Mouse (Mus musculus): Measurements from ENCODE around the gene Copg1. TPM values are rescaled to one million over a fixed set of nuclear protein-coding genes. Genes with fewer than 3 reads are reported as not detected.
A peak's percentile ranks its signal among the peaks of the same experiment; 100 is the strongest.

Copg1 gene
- polyA plus RNA-seq, 1 experiment from 2014 or later: 147 TPM

- Histone ChIP-seq H3K9me3 (replicated peaks; ENCODE audit: control insufficient read depth, low read length) (no peaks in the 10 kb centered on the region), H3K27me3 (ENCODE audit: control insufficient read depth, insufficient read depth, low read length) (no peaks in the 10 kb centered on the region), H3K4me3 (ENCODE audit: low read depth, low read length) (peak overlapping the region; percentile 74), H3K4me2 (ENCODE audit: low read depth, low read length) (peak overlapping the region; percentile 59), H3K27ac (replicated peaks; ENCODE audit: low read depth, low read length) (no peak overlapping the region; the same call in 1 of the 2 replicates), H3K9ac (replicated peaks; ENCODE audit: low read length) (peak overlapping the region; percentile 92), H3K4me1 (ENCODE audit: control insufficient read depth, insufficient read depth, low read length) (no peaks in the 10 kb centered on the region), H3K36me3 (replicated peaks; ENCODE audit: control insufficient read depth, insufficient read depth, low read depth, low read length) (peaks cover 7% of the 10 kb centered on the region)
- no peak for ATAC-seq (replicated peaks; ENCODE audit: insufficient number of reproducible peaks, low FRiP score, low TSS enrichment, low read depth)
- under 1% methylated on average over 8 of the region's 8 CpGs for WGBS
- peak; percentile 59 for DNase-seq (ENCODE audit: low spot score)
These were observed 37.8 kb upstream of the Copg1 start for GRCm38 (mm10) chr6:87849780-87850154.

GRCm38 (mm10) chr6:87850155-87850899 is 37.3 kb upstream of the Copg1 start:
- H3K4me3 ChIP-seq (ENCODE audit: low read depth, low read length): peak overlapping the region; percentile 74
- H3K27me3 ChIP-seq (ENCODE audit: control insufficient read depth, insufficient read depth, low read length): no peaks in the 10 kb centered on the region
- H3K4me2 ChIP-seq (ENCODE audit: low read depth, low read length): peak overlapping the region; percentile 59
- WGBS: under 1% methylated on average over 73 of the region's 73 CpGs
- peaks cover 3% of the 10 kb centered on the region for H3K36me3 ChIP-seq (replicated peaks; ENCODE audit: control insufficient read depth, insufficient read depth, low read depth, low read length)
- peak overlapping the region; percentile 92 for H3K9ac ChIP-seq (replicated peaks; ENCODE audit: low read length)
- H3K4me1 ChIP-seq (ENCODE audit: control insufficient read depth, insufficient read depth, low read length): no peaks in the 10 kb centered on the region
- no peaks in the 10 kb centered on the region for H3K9me3 ChIP-seq (replicated peaks; ENCODE audit: control insufficient read depth, low read length)
- peak overlapping the region; percentile 86 for H3K27ac ChIP-seq (replicated peaks; ENCODE audit: low read depth, low read length)
- DNase-seq (ENCODE audit: low spot score) (peak; percentile 36), ATAC-seq (replicated peaks; ENCODE audit: insufficient number of reproducible peaks, low FRiP score, low TSS enrichment, low read depth) (peak; percentile 68)

- ATAC-seq (replicated peaks; ENCODE audit: insufficient number of reproducible peaks, low FRiP score, low TSS enrichment, low read depth) (peak; percentile 96), DNase-seq (ENCODE audit: low spot score) (peak; percentile 98)
- H3K36me3 ChIP-seq (replicated peaks; ENCODE audit: control insufficient read depth, insufficient read depth, low read depth, low read length): no peaks in the 10 kb centered on the region
- H3K4me2 ChIP-seq (ENCODE audit: low read depth, low read length): peak within 1 kb of the TSS; percentile 76
- H3K27ac ChIP-seq (replicated peaks; ENCODE audit: low read depth, low read length): peak within 1 kb of the TSS; percentile 91
- H3K4me3 ChIP-seq (ENCODE audit: low read depth, low read length): peak within 1 kb of the TSS; percentile 74
- H3K9ac ChIP-seq (replicated peaks; ENCODE audit: low read length): peak within 1 kb of the TSS; percentile 92
- H3K9me3 ChIP-seq (replicated peaks; ENCODE audit: control insufficient read depth, low read length): no peaks in the 10 kb centered on the region
- no peaks in the 10 kb centered on the region for H3K4me1 ChIP-seq (ENCODE audit: control insufficient read depth, insufficient read depth, low read length)
- under 1% methylated on average over 55 of the region's 55 CpGs for WGBS
- no peaks in the 10 kb centered on the region for H3K27me3 ChIP-seq (ENCODE audit: control insufficient read depth, insufficient read depth, low read length)
These were observed 36.6 kb upstream of the Copg1 start, which contains the start of gene Cnbp for GRCm38 (mm10) chr6:87850900-87851614. Gene Cnbp (minus strand): TSS chr6:87851106.

GRCm38 (mm10) chr6:87851871-87852270 is 35.7 kb upstream of the Copg1 start:
- H3K4me1 ChIP-seq (ENCODE audit: control insufficient read depth, insufficient read depth, low read length): no peaks in the 10 kb centered on the region
- H3K36me3 ChIP-seq (replicated peaks; ENCODE audit: control insufficient read depth, insufficient read depth, low read depth, low read length): no peaks in the 10 kb centered on the region
- 85% methylated on average over 6 of the region's 6 CpGs for WGBS
- H3K4me2 ChIP-seq (ENCODE audit: low read depth, low read length): no peak overlapping the region
- no peaks in the 10 kb centered on the region for H3K9me3 ChIP-seq (replicated peaks; ENCODE audit: control insufficient read depth, low read length)
- H3K27me3 ChIP-seq (ENCODE audit: control insufficient read depth, insufficient read depth, low read length): no peaks in the 10 kb centered on the region
- no peak for ATAC-seq (replicated peaks; ENCODE audit: insufficient number of reproducible peaks, low FRiP score, low TSS enrichment, low read depth)
- H3K9ac ChIP-seq (replicated peaks; ENCODE audit: low read length): no peak overlapping the region
- DNase-seq (ENCODE audit: low spot score): no peak
- no peak overlapping the region for H3K4me3 ChIP-seq (ENCODE audit: low read depth, low read length)
- H3K27ac ChIP-seq (replicated peaks; ENCODE audit: low read depth, low read length): no peak overlapping the region

- Histone ChIP-seq H3K27ac (replicated peaks; ENCODE audit: low read depth, low read length) (no peak overlapping the region), H3K27me3 (ENCODE audit: control insufficient read depth, insufficient read depth, low read length) (no peaks in the 10 kb centered on the region), H3K9ac (replicated peaks; ENCODE audit: low read length) (no peak overlapping the region), H3K36me3 (replicated peaks; ENCODE audit: control insufficient read depth, insufficient read depth, low read depth, low read length) (no peaks in the 10 kb centered on the region), H3K4me1 (ENCODE audit: control insufficient read depth, insufficient read depth, low read length) (no peaks in the 10 kb centered on the region), H3K9me3 (replicated peaks; ENCODE audit: control insufficient read depth, low read length) (no peaks in the 10 kb centered on the region), H3K4me2 (ENCODE audit: low read depth, low read length) (no peak overlapping the region), H3K4me3 (ENCODE audit: low read depth, low read length) (no peak overlapping the region)
- DNase-seq (ENCODE audit: low spot score) (no peak), ATAC-seq (replicated peaks; ENCODE audit: insufficient number of reproducible peaks, low FRiP score, low TSS enrichment, low read depth) (no peak)
- WGBS: 92% methylated on average over 4 of the region's 4 CpGs
These were observed 34.2 kb upstream of the Copg1 start for GRCm38 (mm10) chr6:87853446-87853845.

GRCm38 (mm10) chr6:87857071-87857470 is 30.5 kb upstream of the Copg1 start:
- no peaks in the 10 kb centered on the region for H3K36me3 ChIP-seq (replicated peaks; ENCODE audit: control insufficient read depth, insufficient read depth, low read depth, low read length)
- H3K9me3 ChIP-seq (replicated peaks; ENCODE audit: control insufficient read depth, low read length): no peaks in the 10 kb centered on the region
- DNase-seq (ENCODE audit: low spot score) (no peak), ATAC-seq (replicated peaks; ENCODE audit: insufficient number of reproducible peaks, low FRiP score, low TSS enrichment, low read depth) (no peak)
- WGBS: 69% methylated on average over 1 of the region's 1 CpGs
- H3K4me1 ChIP-seq (ENCODE audit: control insufficient read depth, insufficient read depth, low read length): no peaks in the 10 kb centered on the region
- H3K27ac ChIP-seq (replicated peaks; ENCODE audit: low read depth, low read length): no peak overlapping the region
- H3K4me3 ChIP-seq (ENCODE audit: low read depth, low read length): no peak overlapping the region
- H3K4me2 ChIP-seq (ENCODE audit: low read depth, low read length): no peak overlapping the region
- no peak overlapping the region for H3K9ac ChIP-seq (replicated peaks; ENCODE audit: low read length)
- no peaks in the 10 kb centered on the region for H3K27me3 ChIP-seq (ENCODE audit: control insufficient read depth, insufficient read depth, low read length)

- 82% methylated on average over 6 of the region's 6 CpGs for WGBS
These were observed 21.4 kb upstream of the Copg1 start for GRCm38 (mm10) chr6:87866211-87866610.

GRCm38 (mm10) chr6:87867256-87867655 is 20.4 kb upstream of the Copg1 start:
- no peak overlapping the region for H3K4me3 ChIP-seq (ENCODE audit: low read depth, low read length)
- no peak overlapping the region for H3K9ac ChIP-seq (replicated peaks; ENCODE audit: low read length)
- DNase-seq (ENCODE audit: low spot score): no peak
- ATAC-seq (replicated peaks; ENCODE audit: insufficient number of reproducible peaks, low FRiP score, low TSS enrichment, low read depth): no peak
- no peaks in the 10 kb centered on the region for H3K36me3 ChIP-seq (replicated peaks; ENCODE audit: control insufficient read depth, insufficient read depth, low read depth, low read length)
- no peak overlapping the region for H3K27ac ChIP-seq (replicated peaks; ENCODE audit: low read depth, low read length)
- no peaks in the 10 kb centered on the region for H3K9me3 ChIP-seq (replicated peaks; ENCODE audit: control insufficient read depth, low read length)
- H3K4me2 ChIP-seq (ENCODE audit: low read depth, low read length): no peak overlapping the region
- no peaks in the 10 kb centered on the region for H3K4me1 ChIP-seq (ENCODE audit: control insufficient read depth, insufficient read depth, low read length)
- WGBS: 75% methylated on average over 2 of the region's 2 CpGs
- no peaks in the 10 kb centered on the region for H3K27me3 ChIP-seq (ENCODE audit: control insufficient read depth, insufficient read depth, low read length)

More at GRCm38 (mm10) chr6:87866211-87866610, 21.4 kb upstream of the Copg1 start:
- DNase-seq (ENCODE audit: low spot score): no peak
- ATAC-seq (replicated peaks; ENCODE audit: insufficient number of reproducible peaks, low FRiP score, low TSS enrichment, low read depth): no peak
- H3K4me2 ChIP-seq (ENCODE audit: low read depth, low read length): no peak overlapping the region
- H3K4me1 ChIP-seq (ENCODE audit: control insufficient read depth, insufficient read depth, low read length): no peaks in the 10 kb centered on the region
- H3K36me3 ChIP-seq (replicated peaks; ENCODE audit: control insufficient read depth, insufficient read depth, low read depth, low read length): no peaks in the 10 kb centered on the region
- no peaks in the 10 kb centered on the region for H3K27me3 ChIP-seq (ENCODE audit: control insufficient read depth, insufficient read depth, low read length)
- no peak overlapping the region for H3K4me3 ChIP-seq (ENCODE audit: low read depth, low read length)
- no peak overlapping the region for H3K27ac ChIP-seq (replicated peaks; ENCODE audit: low read depth, low read length)
- H3K9ac ChIP-seq (replicated peaks; ENCODE audit: low read length): no peak overlapping the region
- no peaks in the 10 kb centered on the region for H3K9me3 ChIP-seq (replicated peaks; ENCODE audit: control insufficient read depth, low read length)
